In genomic region chr9:25773899-25774298, GRCm38 (mm10) we compare ENCODE assay signal across 12 mouse cellular contexts.
DNase-seq lines count a peak whose midpoint lies in the region; ATAC-seq and TF ChIP-seq lines count a peak whose summit lies in the region.
"Had no signal": no experiment of that assay in that cellular context is flagged by ENCODE, and none has a peak within 500 bp of the region (broad histone marks: within the 10 kb centered on the region; RNA-seq: fewer than 3 reads in every experiment).

No protein-coding gene starts in this region.

- H3K4me1 ChIP-seq in forebrain, embryonic 14.5 days (ENCODE audit: control insufficient read depth, insufficient read depth, low read length), result no peaks in the 10 kb centered on the region
- no peaks in the 10 kb centered on the region for H3K4me1 ChIP-seq in forebrain, postnatal 0 days (ENCODE audit: insufficient read depth)
- H3K4me1 ChIP-seq in limb, embryonic 12.5 days (replicated peaks), result no peaks in the 10 kb centered on the region
- no peaks in the 10 kb centered on the region for H3K4me1 ChIP-seq in limb, embryonic 10.5 days
- no peaks in the 10 kb centered on the region for H3K4me1 ChIP-seq in intestine, embryonic 16.5 days (ENCODE audit: control insufficient read depth, insufficient read depth, low read length)

- TF ChIP-seq CTCF in forebrain, postnatal 0 days (IDR thresholded peaks at IDR 0.05; ENCODE audit: low read depth), result no peak

- no peaks in the 10 kb centered on the region for H3K27me3 ChIP-seq in forebrain, embryonic 14.5 days (replicated peaks; ENCODE audit: control insufficient read depth, insufficient read depth, low read length)
- no peaks in the 10 kb centered on the region for H3K27me3 ChIP-seq in forebrain, postnatal 0 days (ENCODE audit: insufficient read depth, low read length)
- H3K27me3 ChIP-seq in limb, embryonic 12.5 days, result no peaks in the 10 kb centered on the region
- H3K27me3 ChIP-seq in limb, embryonic 10.5 days (ENCODE audit: low read depth, poor library complexity, severe bottlenecking), result no peaks in the 10 kb centered on the region
- H3K27me3 ChIP-seq in intestine, embryonic 16.5 days (replicated peaks; ENCODE audit: control insufficient read depth, insufficient read depth, low read length), result no peaks in the 10 kb centered on the region

- H3K4me2 ChIP-seq in forebrain, embryonic 14.5 days (ENCODE audit: low read length), result no peak overlapping the region
- no peak overlapping the region for H3K4me2 ChIP-seq in forebrain, postnatal 0 days (ENCODE audit: low read depth)
- no peak overlapping the region for H3K4me2 ChIP-seq in limb, embryonic 12.5 days
- no peak overlapping the region for H3K4me2 ChIP-seq in intestine, embryonic 16.5 days (ENCODE audit: low read depth, low read length)

- H3K4me3 ChIP-seq in forebrain, embryonic 14.5 days (ENCODE audit: low read depth, low read length), result no peak overlapping the region
- H3K4me3 ChIP-seq in forebrain, postnatal 0 days (ENCODE audit: low read depth, low read length), result no peak overlapping the region
- no peak overlapping the region for H3K4me3 ChIP-seq in limb, embryonic 12.5 days (replicated peaks)
- no peak overlapping the region for H3K4me3 ChIP-seq in limb, embryonic 10.5 days
- H3K4me3 ChIP-seq in intestine, embryonic 16.5 days (ENCODE audit: low read length), result no peak overlapping the region

- peak; percentile 64 for DNase-seq in forebrain, embryonic 14.5 days (ENCODE audit: low spot score)
- no peak for DNase-seq in forebrain, postnatal 0 days
- no peak for DNase-seq in limb, embryonic 10.5 days (ENCODE audit: low spot score)
- peak; percentile 81 for DNase-seq in MN1 (ENCODE audit: low spot score)
- DNase-seq in ovary, adult 18-20 months (ENCODE audit: low spot score), result no peak
- DNase-seq: cerebellum, postnatal 14 days; heart, postnatal 36 days; thymus, postnatal 14 days had no signal

- ATAC-seq in forebrain, embryonic 14.5 days, result peak; percentile 61; the same call in 1 of the 2 replicates
- no peak; the same call in 1 of the 2 replicates for ATAC-seq in forebrain, postnatal 0 days
- ATAC-seq in limb, embryonic 12.5 days (ENCODE audit: insufficient number of reproducible peaks, insufficient read depth, low FRiP score, low TSS enrichment, low read depth), result peak; percentile 68; the same call in 1 of the 2 replicates
- peak; percentile 91 for ATAC-seq in intestine, embryonic 16.5 days
- no peak for ATAC-seq in monocyte, adult 5-6 weeks (replicated peaks; ENCODE audit: insufficient number of reproducible peaks, low FRiP score, low TSS enrichment, poor library complexity, severe bottlenecking)

- H3K9me3 ChIP-seq in forebrain, embryonic 14.5 days (replicated peaks; ENCODE audit: control insufficient read depth, low read length), result no peaks in the 10 kb centered on the region
- H3K9me3 ChIP-seq in forebrain, postnatal 0 days (ENCODE audit: low read length), result no peaks in the 10 kb centered on the region
- no peaks in the 10 kb centered on the region for H3K9me3 ChIP-seq in limb, embryonic 12.5 days
- H3K9me3 ChIP-seq in limb, embryonic 10.5 days (replicated peaks), result no peaks in the 10 kb centered on the region
- H3K9me3 ChIP-seq in intestine, embryonic 16.5 days (ENCODE audit: control insufficient read depth, low read length), result no peaks in the 10 kb centered on the region

- no peaks in the 10 kb centered on the region for H3K36me3 ChIP-seq in forebrain, embryonic 14.5 days (ENCODE audit: control insufficient read depth, insufficient read depth, low read length)
- H3K36me3 ChIP-seq in forebrain, postnatal 0 days (ENCODE audit: insufficient read depth), result no peaks in the 10 kb centered on the region
- no peaks in the 10 kb centered on the region for H3K36me3 ChIP-seq in limb, embryonic 12.5 days
- no peaks in the 10 kb centered on the region for H3K36me3 ChIP-seq in limb, embryonic 10.5 days
- no peaks in the 10 kb centered on the region for H3K36me3 ChIP-seq in intestine, embryonic 16.5 days (ENCODE audit: control insufficient read depth, insufficient read depth, low read length)

- H3K9ac ChIP-seq in forebrain, embryonic 14.5 days (ENCODE audit: low read length), result no peak overlapping the region
- H3K9ac ChIP-seq in forebrain, postnatal 0 days, result no peak overlapping the region
- no peak overlapping the region for H3K9ac ChIP-seq in limb, embryonic 12.5 days (replicated peaks)
- H3K9ac ChIP-seq in intestine, embryonic 16.5 days (ENCODE audit: low read depth, low read length), result no peak overlapping the region

- H3K27ac ChIP-seq in forebrain, embryonic 14.5 days (ENCODE audit: low read depth, low read length), result no peak overlapping the region
- no peak overlapping the region for H3K27ac ChIP-seq in forebrain, postnatal 0 days (ENCODE audit: low read depth, low read length)
- no peak overlapping the region for H3K27ac ChIP-seq in limb, embryonic 12.5 days
- H3K27ac ChIP-seq in limb, embryonic 10.5 days, result no peak overlapping the region
- H3K27ac ChIP-seq in intestine, embryonic 16.5 days (ENCODE audit: low read length), result no peak overlapping the region
- H3K27ac ChIP-seq: macrophage had no signal

- WGBS in forebrain, embryonic 14.5 days, result 20% methylated on average over 3 of the region's 3 CpGs
- WGBS in forebrain, postnatal 0 days, result 26% methylated on average over 3 of the region's 3 CpGs
- WGBS in limb, embryonic 12.5 days, result 52% methylated on average over 3 of the region's 3 CpGs
- WGBS in limb, embryonic 10.5 days, result 89% methylated on average over 3 of the region's 3 CpGs
- WGBS in intestine, embryonic 16.5 days, result 57% methylated on average over 3 of the region's 3 CpGs

Comparison
In these comparisons a context has a peak if more than half of its experiments do, and no peak if none do; other contexts are left out.
1. ATAC-seq: peak in forebrain, embryonic 14.5 days (single experiment), limb, embryonic 12.5 days (single experiment) and intestine, embryonic 16.5 days (single experiment); none in forebrain, postnatal 0 days (single experiment) and monocyte, adult 5-6 weeks (single experiment).
2. DNase-seq: peak in forebrain, embryonic 14.5 days (single experiment) and MN1 (single experiment); none in forebrain, postnatal 0 days (single experiment), limb, embryonic 10.5 days (single experiment) and ovary, adult 18-20 months (single experiment).